Mouse (Mus musculus) kidney, adult 2 months (tissue): ENCODE results near the gene Srgap2. TPM values are rescaled to one million over a fixed set of nuclear protein-coding genes. Genes with fewer than 3 reads are reported as not detected.
A peak's percentile ranks its signal among the peaks of the same experiment; 100 is the strongest.

Experiments used
- DNase-seq: peaks from one replicate; pipeline ENCODE4 v3.0.0; 2021
- H3K27ac ChIP-seq: fragments of 200-500 bp; 2 replicates; pipeline ENCODE4 v1.5.1; 2012; ENCODE audit warnings: low read depth, low read length, control low read depth, inconsistent platforms; ENCODE audit not compliant: insufficient read depth
- H3K27me3 ChIP-seq: fragments of 200-500 bp; replicated peaks from 2 replicates; pipeline ENCODE4 v1.6.1; 2012; ENCODE audit warnings: mild to moderate bottlenecking, moderate library complexity, low read length, inconsistent platforms; ENCODE audit not compliant: control insufficient read depth, insufficient read depth
- H3K36me3 ChIP-seq: fragments of 200-500 bp; 2 replicates; pipeline ENCODE4 v1.6.1; 2012; ENCODE audit warnings: mild to moderate bottlenecking, moderate library complexity, low read length, inconsistent platforms; ENCODE audit not compliant: control insufficient read depth, insufficient read depth
- H3K4me1 ChIP-seq: fragments of 200-500 bp; 2 replicates; pipeline ENCODE4 v1.6.1; 2011; ENCODE audit warnings: low read length; ENCODE audit not compliant: control insufficient read depth, insufficient read depth
- H3K4me3 ChIP-seq: fragments of 200-500 bp; 2 replicates; pipeline ENCODE4 v1.5.1; 2011; ENCODE audit warnings: mild to moderate bottlenecking, low read depth, low read length, control low read depth; ENCODE audit not compliant: insufficient read depth
- CTCF ChIP-seq: fragments of 200-500 bp; conservative IDR thresholded peaks from 2 replicates; pipeline ENCODE4 v1.5.1; 2011; ENCODE audit warnings: low read depth, mild to moderate bottlenecking, control low read depth, low read length, moderate library complexity, mixed read lengths; ENCODE audit not compliant: insufficient read depth, insufficient read length
- POLR2A ChIP-seq: fragments of 200-500 bp; IDR thresholded peaks from one replicate; pipeline ENCODE4 v1.6.1; 2011; ENCODE audit warnings: low read depth, low read length, control low read depth
- WGBS: fragments of 180-500 bp; shearing (Covaris S2); methylation state at CpG from one replicate; pipeline ENCODE4 v1.1.7; 2018; 5-methylcytosine and 5-hydroxymethylcytosine counted together
- polyA plus RNA-seq: library from polyadenylated mRNA; depleted of rRNA; stranded (reverse); fragments of >200 nt; gene quantifications from 2 replicates; pipeline ENCODE4 v1.2.3, GENCODE M21; 2012

The Srgap2 gene
- polyA plus RNA-seq, 1 experiment: 13.0 TPM

DNA sequence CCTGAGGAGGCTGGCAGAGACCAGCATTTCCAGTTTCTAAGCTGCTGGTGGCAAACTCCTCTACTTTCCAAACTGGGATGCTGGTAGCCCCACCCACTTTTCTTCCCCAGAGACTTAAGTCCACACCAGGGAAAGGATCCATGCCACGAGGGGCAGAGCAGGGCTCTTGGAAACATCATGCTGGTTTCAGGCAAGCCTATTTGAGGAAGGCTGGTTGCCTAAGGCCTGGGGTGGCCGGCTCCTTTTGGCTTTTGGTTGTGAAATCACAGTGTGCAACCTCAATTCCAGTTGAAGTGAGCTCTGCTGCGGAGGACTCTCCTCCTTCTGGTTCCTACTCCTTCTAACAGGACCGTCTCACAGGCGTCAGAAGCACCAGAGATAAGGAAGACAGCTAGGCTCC lies 240.3 kb downstream of the Srgap2 start:
- no peak for TF ChIP-seq POLR2A
- TF ChIP-seq CTCF: no peak
- Histone ChIP-seq H3K27ac (no peak overlapping the region), H3K4me1 (no peaks in the 10 kb centered on the region), H3K4me3 (no peak overlapping the region), H3K27me3 (no peaks in the 10 kb centered on the region), H3K36me3 (peaks cover 3% of the 10 kb centered on the region; the same call in 1 of the 2 replicates)
- WGBS: 79% methylated on average over 5 of the region's 5 CpGs
- DNase-seq: no peak

DNA sequence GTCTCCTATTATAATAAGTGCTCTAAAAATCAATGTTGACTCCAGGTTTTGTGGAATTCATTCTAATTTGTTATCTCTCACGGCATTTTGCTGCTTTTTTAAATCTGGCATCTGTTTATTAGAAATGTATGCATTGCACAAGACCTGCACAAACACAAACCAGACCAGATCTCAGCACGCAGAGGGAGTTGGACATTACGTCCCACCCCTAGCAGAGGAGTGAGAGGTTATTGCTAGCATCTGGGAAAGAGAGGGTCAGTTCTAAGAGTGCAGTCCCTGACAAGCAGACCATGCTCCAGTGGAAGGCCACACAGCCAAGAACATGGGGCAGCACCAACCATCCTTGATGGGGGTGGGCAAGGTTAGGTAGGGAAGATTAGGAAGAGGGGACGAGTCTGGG lies 242.5 kb downstream of the Srgap2 start:
- Histone ChIP-seq H3K4me1 (no peaks in the 10 kb centered on the region), H3K27ac (no peak overlapping the region), H3K4me3 (no peak overlapping the region), H3K36me3 (peaks cover 3% of the 10 kb centered on the region; the same call in 1 of the 2 replicates), H3K27me3 (no peaks in the 10 kb centered on the region)
- DNase-seq: no peak
- 88% methylated on average over 4 of the region's 4 CpGs for WGBS
- TF ChIP-seq CTCF (no peak), POLR2A (no peak)

GRCm38 (mm10) chr1:131284167-131284566 lies 243.0 kb downstream of the Srgap2 start:
- TF ChIP-seq POLR2A: no peak
- TF ChIP-seq CTCF: no peak
- DNase-seq: no peak
- Histone ChIP-seq H3K27ac (no peak overlapping the region), H3K36me3 (no peaks in the 10 kb centered on the region; the same call in 1 of the 2 replicates), H3K27me3 (no peaks in the 10 kb centered on the region), H3K4me3 (no peak overlapping the region), H3K4me1 (no peaks in the 10 kb centered on the region)
- WGBS: 82% methylated on average over 1 of the region's 1 CpGs

GRCm38 (mm10) chr1:131281731-131282130 lies 245.4 kb downstream of the Srgap2 start:
- Histone ChIP-seq H3K4me3 (no peak overlapping the region), H3K27ac (no peak overlapping the region), H3K36me3 (no peaks in the 10 kb centered on the region), H3K4me1 (no peaks in the 10 kb centered on the region), H3K27me3 (no peaks in the 10 kb centered on the region)
- TF ChIP-seq CTCF (no peak), POLR2A (no peak)
- DNase-seq: no peak
- WGBS: 43% methylated on average over 4 of the region's 4 CpGs

GRCm38 (mm10) chr1:131280280-131280679 lies 246.9 kb downstream of the Srgap2 start:
- TF ChIP-seq CTCF: no peak
- TF ChIP-seq POLR2A: no peak
- H3K4me3 ChIP-seq: no peak overlapping the region
- no peaks in the 10 kb centered on the region for H3K27me3 ChIP-seq
- WGBS: 54% methylated on average over 3 of the region's 3 CpGs
- no peaks in the 10 kb centered on the region for H3K36me3 ChIP-seq
- DNase-seq: no peak
- H3K4me1 ChIP-seq: no peaks in the 10 kb centered on the region
- H3K27ac ChIP-seq: no peak overlapping the region

DNA sequence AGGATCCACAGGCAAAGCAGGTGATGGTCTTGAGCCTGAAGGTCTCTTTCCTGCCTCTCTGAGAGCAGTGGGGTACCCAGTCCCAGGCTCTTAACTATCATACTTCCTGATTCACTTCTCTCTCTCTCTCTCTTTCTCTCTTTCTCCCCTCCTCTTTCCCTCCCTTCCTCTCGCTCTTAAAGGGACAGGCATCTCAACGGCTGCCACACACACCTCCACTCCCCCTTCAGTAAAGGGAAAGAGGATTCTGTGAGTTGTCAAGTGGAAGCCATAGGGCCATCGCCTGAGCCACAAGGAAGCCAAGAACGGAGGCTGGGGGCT lies 247.7 kb downstream of the Srgap2 start, which contains the start of gene Ikbke:
Ikbke (minus strand) TSS at position 151 of the 321 bp plus-strand sequence.
- Histone ChIP-seq H3K4me1 (no peaks in the 10 kb centered on the region; the same call in 1 of the 2 replicates), H3K4me3 (peak within 1 kb of the TSS; percentile 34), H3K27me3 (no peaks in the 10 kb centered on the region), H3K36me3 (no peaks in the 10 kb centered on the region), H3K27ac (no peak within 1 kb of the TSS)
- peak; percentile 10 for DNase-seq
- 30% methylated on average over 4 of the region's 4 CpGs for whole genome bisulfite sequencing
- TF ChIP-seq POLR2A (no peak), CTCF (no peak)

DNA sequence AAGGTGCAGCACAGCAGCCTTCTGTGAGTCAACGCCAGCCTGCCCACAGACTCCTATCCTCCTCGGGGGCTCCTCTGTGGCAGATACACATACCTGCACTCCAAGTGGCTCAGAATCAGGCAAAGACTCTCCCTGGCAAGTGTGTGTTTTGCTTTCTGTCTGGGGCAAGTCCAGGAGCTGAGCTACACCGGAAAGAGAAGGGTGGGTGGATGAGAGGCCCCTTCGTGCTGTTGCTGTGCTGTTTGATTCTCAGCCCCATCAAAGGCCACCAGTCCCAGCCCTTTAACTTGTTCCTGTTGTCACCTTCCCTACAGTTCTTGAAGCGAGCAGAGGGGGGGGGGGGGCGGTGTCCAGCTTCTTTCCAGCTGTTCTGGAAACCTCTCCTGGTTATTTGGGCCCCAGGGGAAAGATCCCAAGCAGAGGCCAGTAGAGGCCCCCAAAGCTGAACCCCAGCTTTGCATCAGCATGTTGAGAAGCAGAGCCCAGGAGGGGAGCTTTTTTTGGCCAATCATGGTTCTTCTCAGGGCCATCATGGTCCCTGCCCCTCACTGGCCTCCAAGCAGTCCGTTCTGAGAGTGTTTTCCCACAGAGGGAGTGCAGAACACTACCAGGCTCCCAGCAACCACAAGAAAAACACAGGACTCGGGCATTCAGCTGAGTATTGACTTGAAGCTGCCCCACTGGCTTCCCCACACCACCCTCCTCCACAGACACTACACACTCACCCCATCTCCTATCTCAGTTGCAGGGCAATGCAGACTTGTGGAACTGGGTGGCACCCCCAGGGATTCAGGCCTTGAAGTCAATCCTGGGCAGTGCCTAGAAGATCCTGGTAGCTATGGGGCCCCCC lies 248.3 kb downstream of the Srgap2 start:
- no peak for DNase-seq
- H3K27me3 ChIP-seq: no peaks in the 10 kb centered on the region
- H3K36me3 ChIP-seq: no peaks in the 10 kb centered on the region
- WGBS: 41% methylated on average over 8 of the region's 8 CpGs
- no peaks in the 10 kb centered on the region; the same call in 1 of the 2 replicates for H3K4me1 ChIP-seq
- no peak overlapping the region for H3K27ac ChIP-seq
- TF ChIP-seq POLR2A (no peak), CTCF (no peak)
- H3K4me3 ChIP-seq: peak overlapping the region; percentile 34
